Mouse (Mus musculus) embryonic facial prominence, embryonic 14.5 days (tissue): ENCODE measurements around the gene Tamm41. TPM values are rescaled to one million over a fixed set of nuclear protein-coding genes. Genes with fewer than 3 reads are reported as not detected.

Experiments
- ATAC-seq: fragments of 200-750 bp; cut with Nextera tagmentation; 2 replicates; pipeline ENCODE4 v1.8.0; 2017; ENCODE audit warnings: low read depth, moderate number of reproducible peaks, moderate TSS enrichment
- DNase-seq: peaks from one replicate; pipeline ENCODE4 v3.0.0-alpha.2; 2015; ENCODE audit warnings: low spot score
- H3K27ac ChIP-seq: fragments of 300-500 bp; sonication (generic); replicated peaks from 2 replicates; pipeline ENCODE4 v1.5.1; 2014; ENCODE audit warnings: low read depth, mild to moderate bottlenecking, low read length, moderate library complexity
- H3K27me3 ChIP-seq: fragments of 300-500 bp; sonication (generic); replicated peaks from 2 replicates; pipeline ENCODE4 v1.6.1; 2014; ENCODE audit warnings: low read length; ENCODE audit not compliant: control insufficient read depth, insufficient read depth
- H3K36me3 ChIP-seq: fragments of 300-500 bp; sonication (generic); 2 replicates; pipeline ENCODE4 v1.6.1; 2014; ENCODE audit warnings: low read length, mixed read lengths; ENCODE audit not compliant: control insufficient read depth, insufficient read depth
- H3K4me1 ChIP-seq: fragments of 300-500 bp; sonication (generic); 2 replicates; pipeline ENCODE4 v1.6.1; 2014; ENCODE audit warnings: antibody characterized with exemption, low read length; ENCODE audit not compliant: control insufficient read depth, insufficient read depth
- H3K4me2 ChIP-seq: fragments of 300-500 bp; sonication (generic); 2 replicates; pipeline ENCODE4 v1.6.1; 2014; ENCODE audit warnings: low read depth, mild to moderate bottlenecking, low read length, moderate library complexity, mixed read lengths
- H3K4me3 ChIP-seq: fragments of 300-500 bp; sonication (generic); 2 replicates; pipeline ENCODE4 v1.5.1; 2014; ENCODE audit warnings: low read depth, mild to moderate bottlenecking, low read length
- H3K9ac ChIP-seq: fragments of 300-500 bp; sonication (generic); 2 replicates; pipeline ENCODE4 v1.6.1; 2014; ENCODE audit warnings: low read depth, mild to moderate bottlenecking, low read length, moderate library complexity, mixed read lengths
- H3K9me3 ChIP-seq: fragments of 300-500 bp; sonication (generic); 2 replicates; pipeline ENCODE4 v1.6.1; 2016; ENCODE audit warnings: low read length; ENCODE audit not compliant: control insufficient read depth
- WGBS: fragments of 180-500 bp; shearing (Covaris S2); extraction: QIAGEN DNeasy Blood & Tissue Kit; methylation state at CpG from one replicate; pipeline ENCODE4 v1.1.7; 2014; 5-methylcytosine and 5-hydroxymethylcytosine counted together
- polyA plus RNA-seq: library from polyadenylated mRNA; unstranded; fragments of >200 nt; fragmentation: Nextera tagmentation; extraction: Ambion mirVana; gene quantifications from 2 replicates; pipeline ENCODE4 v1.2.1, GENCODE M21; 2014

The Tamm41 gene
- polyA plus RNA-seq, 1 experiment from 2014 or later: 55.1 TPM

GRCm38 (mm10) chr6:114966396-114967154 lies 71.1 kb downstream of the Tamm41 start:
- Histone ChIP-seq H3K4me2 (peak overlapping the region; percentile 100; the same call in 1 of the 2 replicates), H3K27ac (no peak overlapping the region), H3K36me3 (no peaks in the 10 kb centered on the region), H3K9me3 (no peaks in the 10 kb centered on the region), H3K27me3 (peaks cover 3% of the 10 kb centered on the region; the same call in 1 of the 2 replicates), H3K4me1 (peaks cover 20% of the 10 kb centered on the region; the same call in 1 of the 2 replicates), H3K4me3 (no peak overlapping the region), H3K9ac (no peak overlapping the region)
- ATAC-seq: no peak
- 60% methylated on average over 2 of the region's 2 CpGs for WGBS
- DNase-seq: no peak

- H3K4me2 ChIP-seq: no peak overlapping the region
- DNase-seq (no peak), ATAC-seq (no peak)
- peaks cover 20% of the 10 kb centered on the region; the same call in 1 of the 2 replicates for H3K4me1 ChIP-seq
- H3K36me3 ChIP-seq: no peaks in the 10 kb centered on the region
- WGBS: 86% methylated on average over 3 of the region's 3 CpGs
- H3K9ac ChIP-seq: no peak overlapping the region
- no peaks in the 10 kb centered on the region for H3K9me3 ChIP-seq
- peaks cover 3% of the 10 kb centered on the region; the same call in 1 of the 2 replicates for H3K27me3 ChIP-seq
- no peak overlapping the region for H3K4me3 ChIP-seq
- no peak overlapping the region for H3K27ac ChIP-seq
Measured at GRCm38 (mm10) chr6:114965802-114966201, 71.9 kb downstream of the Tamm41 start.

GRCm38 (mm10) chr6:114965396-114965795 lies 72.3 kb downstream of the Tamm41 start:
- Histone ChIP-seq H3K27ac (no peak overlapping the region), H3K36me3 (no peaks in the 10 kb centered on the region), H3K9ac (no peak overlapping the region), H3K4me2 (no peak overlapping the region), H3K4me3 (no peak overlapping the region), H3K27me3 (peaks cover 3% of the 10 kb centered on the region; the same call in 1 of the 2 replicates), H3K9me3 (no peaks in the 10 kb centered on the region), H3K4me1 (peaks cover 19% of the 10 kb centered on the region; the same call in 1 of the 2 replicates)
- ATAC-seq (no peak), DNase-seq (no peak)
- WGBS: 65% methylated on average over 8 of the region's 8 CpGs

GRCm38 (mm10) chr6:114964235-114964634 lies 73.4 kb downstream of the Tamm41 start:
- Histone ChIP-seq H3K4me2 (no peak overlapping the region), H3K36me3 (no peaks in the 10 kb centered on the region), H3K4me1 (peaks cover 16% of the 10 kb centered on the region; the same call in 1 of the 2 replicates), H3K27ac (no peak overlapping the region; the same call in 1 of the 2 replicates), H3K27me3 (peaks cover 3% of the 10 kb centered on the region; the same call in 1 of the 2 replicates), H3K9ac (no peak overlapping the region), H3K9me3 (no peaks in the 10 kb centered on the region), H3K4me3 (no peak overlapping the region)
- WGBS: 61% methylated on average over 2 of the region's 2 CpGs
- DNase-seq (no peak), ATAC-seq (no peak)

- Histone ChIP-seq H3K4me3 (no peak overlapping the region), H3K36me3 (no peaks in the 10 kb centered on the region), H3K4me2 (no peak overlapping the region), H3K4me1 (peaks cover 16% of the 10 kb centered on the region; the same call in 1 of the 2 replicates), H3K9ac (no peak overlapping the region), H3K27me3 (peaks cover 3% of the 10 kb centered on the region; the same call in 1 of the 2 replicates), H3K27ac (no peak overlapping the region; the same call in 1 of the 2 replicates), H3K9me3 (no peaks in the 10 kb centered on the region)
- 37% methylated on average over 5 of the region's 5 CpGs for WGBS
- no peak for DNase-seq
- peak; percentile 35; the same call in 1 of the 2 replicates for ATAC-seq
Measured at GRCm38 (mm10) chr6:114963636-114964035, 74.0 kb downstream of the Tamm41 start.

GRCm38 (mm10) chr6:114961276-114962068 lies 76.2 kb downstream of the Tamm41 start:
- 69% methylated on average over 10 of the region's 10 CpGs for WGBS
- no peak overlapping the region for H3K4me3 ChIP-seq
- no peaks in the 10 kb centered on the region; the same call in 1 of the 2 replicates for H3K27me3 ChIP-seq
- H3K9ac ChIP-seq: no peak overlapping the region
- peaks cover 5% of the 10 kb centered on the region; the same call in 1 of the 2 replicates for H3K4me1 ChIP-seq
- no peak overlapping the region for H3K4me2 ChIP-seq
- no peaks in the 10 kb centered on the region for H3K9me3 ChIP-seq
- H3K36me3 ChIP-seq: no peaks in the 10 kb centered on the region
- H3K27ac ChIP-seq: no peak overlapping the region
- no peak for DNase-seq
- no peak for ATAC-seq

- Histone ChIP-seq H3K9me3 (no peaks in the 10 kb centered on the region), H3K27me3 (no peaks in the 10 kb centered on the region), H3K9ac (no peak overlapping the region), H3K36me3 (no peaks in the 10 kb centered on the region), H3K4me1 (0 out of 2 replicates have a peak, but pooled peaks cover 5% of the 10 kb centered on the region), H3K4me3 (no peak overlapping the region), H3K27ac (no peak overlapping the region), H3K4me2 (no peak overlapping the region)
- WGBS: 81% methylated on average over 6 of the region's 6 CpGs
- ATAC-seq (no peak), DNase-seq (no peak)
Measured at GRCm38 (mm10) chr6:114959012-114959398, 78.7 kb downstream of the Tamm41 start.

- no peak for ATAC-seq
- Histone ChIP-seq H3K36me3 (no peaks in the 10 kb centered on the region), H3K9ac (no peak overlapping the region), H3K4me2 (no peak overlapping the region), H3K27me3 (no peaks in the 10 kb centered on the region), H3K4me1 (0 out of 2 replicates have a peak, but pooled peaks cover under 1% of the 10 kb centered on the region), H3K4me3 (no peak overlapping the region), H3K27ac (no peak overlapping the region), H3K9me3 (no peaks in the 10 kb centered on the region)
- 75% methylated on average over 10 of the region's 10 CpGs for WGBS
- DNase-seq: no peak
Measured at GRCm38 (mm10) chr6:114958249-114959011, 79.2 kb downstream of the Tamm41 start.
